Mouse (Mus musculus) embryonic fibroblast, embryonic 13.5 days (primary cell): Measurements from ENCODE around the gene Slc37a1. TPM values are rescaled to one million over a fixed set of nuclear protein-coding genes. Genes with fewer than 3 reads are reported as not detected.
A peak's percentile ranks its signal among the peaks of the same experiment; 100 is the strongest.

Source experiments
- H3K27ac ChIP-seq: 2 replicates; pipeline ENCODE4 v1.5.1; 2012; ENCODE audit warnings: low read length, control low read depth, inconsistent platforms; ENCODE audit not compliant: insufficient read depth
- H3K4me1 ChIP-seq: 2 replicates; pipeline ENCODE4 v1.6.1; 2011; ENCODE audit warnings: low read length; ENCODE audit not compliant: control insufficient read depth, insufficient read depth
- H3K4me3 ChIP-seq: 2 replicates; pipeline ENCODE4 v1.5.1; 2011; ENCODE audit warnings: mild to moderate bottlenecking, control low read depth, low read length; ENCODE audit not compliant: insufficient read depth
- CTCF ChIP-seq: IDR thresholded peaks from 2 replicates; pipeline ENCODE4 v1.5.1; 2011; ENCODE audit warnings: mild to moderate bottlenecking, control low read depth, low read length, moderate library complexity, borderline replicate concordance; ENCODE audit not compliant: insufficient read depth
- POLR2A ChIP-seq: IDR thresholded peaks from 2 replicates; pipeline ENCODE4 v1.6.1; 2011; ENCODE audit warnings: low read depth, mild to moderate bottlenecking, control low read depth, low read length, moderate library complexity
- polyA plus RNA-seq: library from polyadenylated mRNA; stranded (reverse); fragments of >200 nt; gene quantifications from 2 replicates; pipeline ENCODE4 v1.2.4, GENCODE M21; 2011; ENCODE audit warnings: low read depth; ENCODE audit not compliant: missing spikeins, insufficient read length

Gene Slc37a1
- polyA plus RNA-seq, 1 experiment: not detected

DNA sequence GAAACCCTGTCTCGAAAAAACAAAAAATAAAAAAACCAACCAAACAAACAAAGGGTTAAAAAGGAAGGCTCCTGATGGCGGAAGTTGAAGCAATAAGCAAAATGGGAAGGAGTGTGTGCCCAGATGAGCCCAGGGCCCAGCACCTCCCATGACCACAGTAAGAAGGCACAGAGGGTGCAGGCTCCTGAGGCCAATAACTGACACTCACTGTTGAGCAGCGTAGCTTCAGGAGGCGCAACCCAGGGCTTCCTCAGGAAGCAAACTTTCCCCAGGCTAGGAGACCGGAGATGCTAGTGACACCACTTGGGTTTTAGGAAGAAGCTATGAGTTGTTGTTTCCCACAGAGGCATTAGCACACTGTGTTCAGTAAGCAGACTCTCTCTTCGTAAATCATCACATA is 4.3 kb downstream of the Slc37a1 start:
- no peak for TF ChIP-seq POLR2A
- no peak for TF ChIP-seq CTCF

DNA sequence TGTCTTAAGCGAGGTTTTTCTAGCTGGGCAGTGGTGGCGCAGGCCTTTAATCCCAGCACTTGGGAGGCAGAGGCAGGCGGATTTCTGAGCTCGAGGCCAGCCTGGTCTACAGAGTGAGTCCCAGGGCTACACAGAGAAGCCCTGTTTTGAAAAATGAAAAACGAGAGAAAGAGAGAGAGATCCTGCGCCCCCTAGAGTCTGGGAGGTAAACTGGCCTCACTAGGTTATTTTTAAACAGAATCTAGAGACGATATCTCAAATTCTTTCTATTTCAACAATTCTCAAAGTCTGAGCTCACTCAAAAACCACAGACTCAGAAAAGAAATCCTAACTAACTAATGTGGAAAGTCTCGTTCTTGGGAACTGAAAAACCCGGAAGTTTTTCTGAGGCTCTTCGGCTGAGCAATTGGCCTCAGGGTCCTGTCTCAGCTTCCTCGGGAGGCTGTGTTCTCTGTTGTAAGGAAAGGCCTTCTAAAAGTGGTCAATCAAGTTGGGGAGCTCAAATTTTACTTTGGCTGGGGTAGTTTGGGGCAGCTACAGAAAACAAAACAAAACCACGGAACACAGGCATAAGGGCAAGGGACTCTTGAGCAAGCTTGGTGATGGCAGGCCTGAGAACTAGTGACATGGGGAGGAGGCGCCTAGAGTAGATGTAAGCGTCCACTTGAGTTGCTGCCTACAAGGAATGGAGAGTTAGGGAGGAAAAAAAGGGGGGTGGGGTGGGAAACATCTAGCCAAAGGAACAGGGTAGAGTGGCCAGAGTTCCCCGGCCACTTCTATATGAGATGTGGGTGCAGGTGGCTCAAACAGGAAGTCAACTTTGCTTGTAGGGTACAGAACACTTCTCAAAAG is 8.0 kb downstream of the Slc37a1 start:
- TF ChIP-seq POLR2A (no peak), CTCF (no peak)
- H3K4me1 ChIP-seq: no peaks in the 10 kb centered on the region
- no peak overlapping the region for H3K4me3 ChIP-seq
- no peak overlapping the region for H3K27ac ChIP-seq

More for the DNA sequence above, 4.3 kb downstream of the Slc37a1 start:
- Histone ChIP-seq H3K27ac (no peak overlapping the region), H3K4me1 (no peaks in the 10 kb centered on the region), H3K4me3 (no peak overlapping the region)

DNA sequence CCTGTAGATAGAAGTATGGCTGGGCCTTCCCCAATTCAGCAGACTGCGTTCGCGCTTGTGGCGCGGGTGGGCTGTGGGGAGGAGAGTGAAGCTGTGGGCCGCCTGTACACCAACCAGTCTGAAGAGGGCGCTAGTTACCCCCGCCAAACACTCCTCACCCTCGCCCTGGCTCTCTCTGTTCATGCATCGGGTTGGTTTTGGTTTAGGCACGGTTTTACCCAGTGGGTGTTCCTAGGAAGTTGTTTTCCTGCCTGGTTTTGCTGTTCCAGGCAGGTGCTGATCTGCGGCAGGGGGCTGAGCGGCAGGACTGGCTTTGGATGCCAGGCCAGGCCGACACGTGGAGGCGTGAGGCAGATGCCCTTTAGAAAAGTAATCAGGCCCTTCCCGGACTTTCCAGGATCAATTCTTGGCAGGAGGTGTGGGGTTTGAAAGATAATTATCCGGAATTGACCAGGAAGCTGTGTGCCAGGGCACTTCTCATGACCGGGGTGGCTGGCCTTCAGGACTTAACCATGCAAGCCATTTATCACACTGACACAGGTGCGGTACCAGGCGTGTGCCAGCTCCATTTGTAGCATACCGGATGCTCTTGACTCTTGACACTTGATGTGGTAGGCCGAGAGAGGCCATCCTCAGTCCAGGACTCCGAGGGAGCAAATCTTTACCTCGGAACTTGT is 8.8 kb downstream of the Slc37a1 start:
- TF ChIP-seq CTCF: no peak
- TF ChIP-seq POLR2A: no peak
- Histone ChIP-seq H3K4me1 (no peaks in the 10 kb centered on the region), H3K27ac (no peak overlapping the region), H3K4me3 (no peak overlapping the region)

GRCm38 (mm10) chr17:31295892-31296781 is 9.5 kb downstream of the Slc37a1 start:
- Histone ChIP-seq H3K27ac (no peak overlapping the region), H3K4me3 (peak overlapping the region; percentile 45), H3K4me1 (no peaks in the 10 kb centered on the region)
- TF ChIP-seq POLR2A (no peak), CTCF (no peak)

- no peak overlapping the region for H3K27ac ChIP-seq
- H3K4me1 ChIP-seq: no peaks in the 10 kb centered on the region
- TF ChIP-seq POLR2A (no peak), CTCF (no peak)
- no peak overlapping the region for H3K4me3 ChIP-seq
These were observed 10.9 kb downstream of the Slc37a1 start for GRCm38 (mm10) chr17:31297521-31297939.

- Histone ChIP-seq H3K4me1 (no peaks in the 10 kb centered on the region), H3K4me3 (no peak overlapping the region), H3K27ac (no peak overlapping the region)
- TF ChIP-seq CTCF: no peak
- no peak for TF ChIP-seq POLR2A
These were observed 12.0 kb downstream of the Slc37a1 start for GRCm38 (mm10) chr17:31298419-31299209.

GRCm38 (mm10) chr17:31299981-31300380 is 13.4 kb downstream of the Slc37a1 start:
- H3K27ac ChIP-seq: no peak overlapping the region
- no peaks in the 10 kb centered on the region for H3K4me1 ChIP-seq
- no peak overlapping the region for H3K4me3 ChIP-seq
- no peak for TF ChIP-seq CTCF
- TF ChIP-seq POLR2A: no peak

DNA sequence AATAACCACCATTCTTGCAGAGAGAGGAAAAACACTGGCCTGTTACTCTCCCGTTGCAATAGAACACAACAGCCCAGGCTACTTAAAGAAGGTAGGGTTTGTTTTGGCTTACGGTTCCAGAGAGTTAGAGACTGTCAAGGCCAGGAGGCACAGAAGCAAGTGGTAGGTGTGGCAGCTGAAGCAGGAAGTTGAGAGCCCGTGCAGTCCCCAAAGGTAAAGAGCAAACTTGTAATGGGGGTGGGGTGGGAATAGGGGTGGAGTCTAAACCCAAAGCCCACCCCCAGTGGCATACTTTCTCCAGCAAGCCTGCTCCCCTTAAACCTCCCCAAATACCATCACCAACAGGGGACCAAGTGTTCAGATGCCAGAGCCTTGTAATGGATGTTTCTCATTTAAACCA is 14.1 kb downstream of the Slc37a1 start:
- Histone ChIP-seq H3K4me3 (no peak overlapping the region), H3K4me1 (no peaks in the 10 kb centered on the region), H3K27ac (no peak overlapping the region)
- no peak for TF ChIP-seq CTCF
- TF ChIP-seq POLR2A: no peak

- no peak overlapping the region for H3K4me3 ChIP-seq
- H3K4me1 ChIP-seq: no peaks in the 10 kb centered on the region
- no peak overlapping the region for H3K27ac ChIP-seq
- no peak for TF ChIP-seq POLR2A
- no peak for TF ChIP-seq CTCF
These were observed 16.8 kb downstream of the Slc37a1 start for GRCm38 (mm10) chr17:31303401-31303800.
